Mouse (Mus musculus): ENCODE results near the gene Bend7.

The Bend7 gene

DNA sequence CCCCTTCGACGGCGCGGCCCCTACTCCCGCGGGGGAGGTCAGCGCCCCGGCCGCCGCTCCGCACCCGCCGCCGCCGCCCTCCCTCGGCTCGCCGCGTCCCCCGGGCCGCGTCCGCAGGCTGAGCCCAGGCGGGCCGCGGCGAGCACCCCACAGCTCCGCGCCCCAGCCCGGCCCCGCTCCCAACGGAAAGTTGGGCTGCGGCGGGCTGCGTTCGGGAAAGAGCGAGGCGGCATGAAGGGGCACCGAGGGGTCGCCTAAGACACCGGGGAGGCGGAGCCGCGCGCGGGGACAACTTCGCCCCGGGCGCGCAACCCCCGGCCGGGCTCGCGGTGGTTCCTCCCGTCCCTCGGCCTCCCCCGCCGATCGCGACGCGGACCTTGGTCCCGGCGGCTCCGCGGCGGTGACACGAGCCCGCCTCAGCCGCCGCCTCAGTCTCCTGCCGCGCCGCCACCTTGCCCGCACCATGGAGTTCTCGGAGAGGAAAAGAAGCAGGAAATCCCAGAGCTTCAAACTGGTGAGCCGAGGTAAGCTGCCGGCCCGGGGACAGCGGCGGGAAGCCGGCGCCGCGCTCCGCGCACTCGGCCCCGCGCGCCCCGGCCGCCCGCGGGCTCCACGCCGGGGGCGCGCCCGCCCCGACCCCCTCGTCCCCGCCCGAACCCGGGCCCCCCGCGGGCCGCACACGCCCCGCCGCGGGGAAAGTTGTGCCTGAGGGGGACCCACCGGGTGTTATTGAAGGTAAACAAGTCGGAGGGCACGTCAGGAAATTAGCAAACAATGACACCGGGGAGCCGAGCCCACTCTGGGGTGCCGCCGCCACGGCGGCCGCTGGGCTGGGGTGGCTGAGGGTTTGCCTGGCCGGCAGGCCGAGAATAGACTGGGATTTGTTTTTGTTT, at the start of gene Bend7:
Bend7 (plus strand) TSS at position 63 of the 893 bp plus-strand sequence.
- peak; percentile 25 for DNase-seq

DNA sequence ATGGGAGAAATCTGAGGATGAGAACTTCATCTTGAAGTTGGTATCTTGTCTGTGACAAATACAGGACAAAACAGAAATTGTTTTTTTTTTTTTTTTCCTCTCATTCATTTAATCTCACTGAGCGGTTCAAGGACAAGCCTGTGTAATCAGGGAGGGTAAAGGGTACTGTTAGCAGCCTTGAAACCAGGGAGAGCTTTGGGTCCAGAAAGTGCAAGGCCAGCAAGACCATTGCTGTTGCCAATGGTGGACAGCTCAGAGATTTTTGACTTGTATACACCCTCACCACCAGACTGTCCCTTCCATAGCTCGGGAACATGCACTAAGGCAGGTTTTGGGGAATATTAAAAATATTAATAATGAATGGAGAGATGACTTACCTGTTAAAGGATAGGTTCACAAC, 49.0 kb upstream of the Bend7 start:
- DNase-seq = no peak

- DNase-seq = no peak
These were observed 47.9 kb upstream of the Bend7 start for GRCm38 (mm10) chr2:4669701-4670100.

GRCm38 (mm10) chr2:4671636-4672035, 46.0 kb upstream of the Bend7 start:
- DNase-seq = no peak

- peak; percentile 15 for DNase-seq
These were observed 37.7 kb upstream of the Bend7 start for GRCm38 (mm10) chr2:4679886-4680285.

DNA sequence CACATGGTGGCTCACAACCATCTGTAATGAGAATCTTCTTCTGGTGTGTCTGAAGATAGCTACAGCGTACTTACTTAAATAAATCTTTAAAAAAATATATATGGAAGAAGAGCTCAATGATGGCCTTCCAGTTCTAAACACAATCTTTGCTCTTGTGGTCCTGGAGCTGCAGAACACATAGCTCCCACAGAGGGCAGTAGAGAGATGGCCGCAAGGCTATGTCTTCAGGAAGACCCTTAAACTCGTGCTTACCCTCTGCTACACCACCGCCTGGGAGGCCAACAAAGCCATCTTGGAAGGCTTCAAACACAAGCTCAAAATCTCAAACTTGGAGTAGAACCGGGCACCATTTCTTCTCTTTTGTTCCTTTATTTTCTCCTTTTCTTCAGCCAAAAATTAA, 6.4 kb upstream of the Bend7 start:
- no peak for DNase-seq

DNA sequence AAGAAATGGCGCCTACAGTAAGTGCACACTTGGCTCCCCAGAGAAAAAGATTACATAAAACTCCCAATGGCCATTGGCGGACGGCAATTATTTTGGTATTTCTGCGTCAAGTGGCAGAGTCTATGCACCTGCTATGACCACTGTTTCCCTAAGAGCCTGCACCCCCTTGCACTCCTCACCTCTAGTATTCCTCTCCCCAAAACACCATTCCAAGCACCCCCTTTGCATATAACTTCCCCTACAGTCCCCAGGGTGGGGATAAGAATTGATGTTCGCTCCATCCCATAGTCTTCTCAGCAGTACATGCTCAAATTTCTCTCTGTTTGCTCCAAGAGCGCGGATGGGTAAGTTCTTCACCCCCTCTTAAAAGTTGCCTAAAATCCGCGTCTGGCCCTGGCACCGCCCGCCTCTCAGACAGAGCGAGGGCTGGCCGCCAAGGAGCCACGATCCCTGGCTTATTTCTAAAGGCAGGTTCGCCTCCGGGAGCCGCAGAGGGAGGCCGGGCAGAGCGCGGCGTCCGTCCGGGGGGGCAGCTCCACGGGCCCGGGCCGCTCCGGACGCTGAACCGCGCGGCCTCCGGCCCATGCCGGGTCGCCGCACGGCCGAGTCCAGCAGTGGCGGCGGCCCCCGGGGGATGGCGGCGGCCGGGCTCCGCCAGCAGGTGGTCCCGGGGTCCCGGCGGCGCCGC, 406 bp upstream of the Bend7 start:
- peak; percentile 60 for DNase-seq

GRCm38 (mm10) chr2:4723088-4723487, 5.5 kb downstream of the Bend7 start:
- DNase-seq = no peak

DNA sequence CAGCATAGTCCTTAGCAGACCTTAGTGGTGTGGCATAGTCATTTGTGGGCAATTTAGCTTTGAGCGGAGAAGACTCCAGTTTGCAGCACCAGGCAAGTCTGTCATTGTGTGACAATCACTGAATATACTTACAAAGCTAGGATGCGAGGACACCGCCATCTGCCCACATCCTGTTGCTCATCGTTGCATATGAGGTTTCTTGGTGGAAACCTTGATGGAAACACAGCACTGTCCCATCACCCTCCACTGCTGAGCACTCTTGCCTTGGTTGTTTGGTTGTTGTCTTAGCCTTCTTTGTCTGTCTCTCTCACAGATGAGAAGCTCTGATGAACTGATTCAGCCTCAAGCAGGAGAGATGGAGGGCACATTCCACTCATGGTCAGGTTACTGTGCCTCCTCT, 12.5 kb downstream of the Bend7 start:
- no peak for DNase-seq

DNA sequence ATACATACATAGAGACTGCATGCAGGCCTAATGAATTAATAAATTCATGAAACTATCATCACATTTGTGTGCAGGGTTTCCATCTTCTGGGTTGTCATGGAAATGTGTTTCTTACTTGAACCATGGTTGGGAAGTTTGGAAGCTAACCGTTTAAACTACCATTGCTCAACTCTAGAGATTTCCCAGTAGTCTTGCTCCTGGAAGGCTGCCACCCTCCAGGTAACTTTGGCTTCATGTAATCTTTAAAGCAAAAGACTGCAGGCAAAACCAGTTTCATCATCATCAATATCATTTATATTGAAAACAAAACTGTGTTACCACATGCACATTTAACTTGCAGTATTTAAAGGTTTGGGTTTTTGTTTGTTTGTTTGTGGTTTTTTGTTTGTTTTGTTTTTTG, 16.3 kb downstream of the Bend7 start:
- no peak for DNase-seq

GRCm38 (mm10) chr2:4736095-4736797, 18.6 kb downstream of the Bend7 start:
- no peak for DNase-seq

DNA sequence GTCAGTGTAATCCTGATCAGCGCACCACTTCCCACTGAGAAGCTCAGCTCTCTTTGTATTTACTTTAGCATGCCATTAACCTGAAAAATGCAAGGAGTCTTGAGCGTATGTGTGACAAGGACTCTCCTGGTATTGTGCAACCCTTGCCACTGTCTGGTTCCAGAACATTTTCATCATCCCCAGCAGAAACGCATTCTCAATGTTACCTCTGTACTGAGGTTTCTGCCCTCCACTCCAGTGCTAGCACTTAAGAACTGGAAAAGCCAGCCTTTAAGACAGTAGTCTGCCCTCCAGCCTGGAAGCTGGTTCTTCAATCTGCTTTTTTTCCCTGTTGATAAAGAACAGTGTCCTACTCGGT, 19.1 kb downstream of the Bend7 start:
- DNase-seq = no peak

- DNase-seq = no peak
These were observed 34.3 kb downstream of the Bend7 start for GRCm38 (mm10) chr2:4751918-4752317.

DNA sequence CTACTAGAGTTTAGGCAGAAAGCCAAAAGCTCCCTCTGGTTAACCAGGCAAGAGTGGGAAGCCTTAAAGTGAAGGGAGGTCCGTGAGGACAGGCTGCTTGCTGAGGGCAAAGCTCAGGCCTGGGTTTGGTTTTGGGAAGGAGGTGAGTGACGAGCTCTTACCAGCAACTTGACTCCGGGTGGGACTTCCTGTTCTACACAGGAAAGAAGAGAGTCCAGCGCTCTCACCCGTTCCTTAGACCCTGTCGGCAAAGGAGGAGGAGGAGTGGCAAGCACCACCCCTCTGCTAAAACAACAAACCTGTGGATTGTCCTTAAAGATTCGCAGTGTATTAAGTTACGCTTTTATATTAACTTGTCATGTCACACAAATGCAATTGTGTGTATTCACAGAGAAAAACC, 38.1 kb downstream of the Bend7 start:
- DNase-seq = no peak

GRCm38 (mm10) chr2:4757218-4757617, 39.6 kb downstream of the Bend7 start:
- no peak for DNase-seq

DNA sequence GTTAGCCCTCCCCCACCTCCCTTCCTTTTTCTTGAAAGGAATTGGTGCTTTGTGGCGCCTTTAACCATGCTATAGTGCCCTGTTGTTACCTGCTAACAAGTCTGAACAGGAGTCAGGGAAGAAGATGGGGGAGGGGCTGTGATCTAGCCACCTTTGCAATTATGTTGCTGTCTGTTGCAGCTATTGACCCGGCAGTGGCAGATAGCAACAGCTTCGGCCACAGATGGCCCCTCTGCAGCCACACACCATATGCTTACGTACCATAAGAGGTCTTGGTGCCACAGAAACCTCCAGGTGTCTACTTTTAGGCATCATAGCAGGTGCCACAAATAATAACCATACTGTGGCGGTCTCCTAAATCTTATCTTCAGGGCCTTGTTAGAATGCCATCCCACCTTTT, 43.1 kb downstream of the Bend7 start:
- DNase-seq = no peak

- DNase-seq = peak; percentile 66
These were observed 44.3 kb downstream of the Bend7 start for GRCm38 (mm10) chr2:4761906-4762305.

- DNase-seq = no peak
These were observed 46.4 kb downstream of the Bend7 start for GRCm38 (mm10) chr2:4764071-4764470.

GRCm38 (mm10) chr2:4770376-4770775, 52.7 kb downstream of the Bend7 start:
- DNase-seq = peak; percentile 8

- DNase-seq = no peak
These were observed 56.3 kb downstream of the Bend7 start for GRCm38 (mm10) chr2:4773911-4774310.

DNA sequence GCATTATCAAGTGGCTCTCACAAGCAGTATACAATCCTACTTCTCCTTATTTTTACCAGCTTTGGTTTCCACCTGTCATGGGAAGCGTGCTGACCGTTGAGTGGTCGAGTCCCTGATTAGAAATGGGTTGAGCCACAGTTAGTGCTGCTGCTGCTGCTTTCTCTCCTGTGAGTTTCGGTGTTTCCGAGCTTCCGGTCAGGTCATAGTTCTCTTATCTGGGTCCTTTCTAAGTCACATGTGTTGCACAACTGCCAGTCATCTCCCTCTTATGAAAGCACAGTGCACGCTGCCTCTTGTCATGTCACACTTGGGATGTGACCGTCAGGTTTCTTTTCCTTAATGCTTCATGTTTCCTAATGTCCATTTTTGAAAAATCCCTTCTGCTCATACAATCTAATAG, 59.7 kb downstream of the Bend7 start:
- no peak for DNase-seq

DNA sequence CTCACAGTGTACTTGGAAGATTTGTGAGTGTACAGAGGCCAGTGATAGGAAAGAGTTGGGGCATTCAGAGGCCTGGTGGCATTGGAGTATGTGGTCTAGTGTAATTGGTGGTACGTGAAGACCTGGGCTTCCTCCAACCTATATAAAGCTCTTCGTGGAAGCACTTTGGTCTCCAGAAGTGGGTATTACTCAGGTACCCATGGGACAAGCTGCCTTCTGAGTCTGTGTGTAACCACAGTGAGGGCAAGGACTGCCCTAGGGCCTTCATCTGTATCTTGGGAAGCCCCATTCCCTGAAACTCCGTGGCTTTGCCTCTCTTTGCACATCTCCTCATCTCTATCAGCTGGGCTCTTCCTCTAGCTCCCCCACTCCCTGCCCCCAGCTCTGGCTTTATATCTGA, 64.0 kb downstream of the Bend7 start:
- no peak for DNase-seq

DNA sequence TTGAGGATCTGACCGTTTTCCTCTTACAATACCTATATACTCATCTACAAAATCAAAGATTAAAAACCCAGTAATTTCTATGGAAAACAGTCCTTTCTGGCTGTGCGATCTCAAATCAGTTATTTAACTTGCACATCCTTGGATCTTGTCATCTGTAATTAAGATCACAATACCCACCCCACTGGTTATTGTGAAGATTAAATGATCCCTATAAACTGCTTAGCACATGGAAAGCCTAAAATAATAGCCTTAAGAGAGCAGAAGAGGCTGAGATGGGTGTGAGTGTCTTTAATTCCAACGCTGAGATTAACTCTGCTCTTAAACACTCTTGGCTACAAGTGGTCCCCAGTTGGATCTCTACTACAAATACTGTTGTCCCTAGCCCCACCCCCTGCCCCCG, 64.8 kb downstream of the Bend7 start:
- no peak for DNase-seq
